Mouse (Mus musculus) forebrain, embryonic 12.5 days (tissue): ENCODE results near the gene Crocc. TPM values are rescaled to one million over a fixed set of nuclear protein-coding genes. Genes with fewer than 3 reads are reported as not detected.

Experiments used
- ATAC-seq: fragments of 200-750 bp; cut with Nextera tagmentation; 2 replicates; pipeline ENCODE4 v1.8.0; 2017; ENCODE audit warnings: moderate TSS enrichment; ENCODE audit not compliant: low FRiP score
- H3K27ac ChIP-seq: fragments of 300-500 bp; sonication (generic); 2 replicates; pipeline ENCODE4 v1.5.1; 2016; ENCODE audit warnings: mild to moderate bottlenecking
- H3K27me3 ChIP-seq: fragments of 300-500 bp; sonication (generic); 2 replicates; pipeline ENCODE4 v1.6.1; 2016; ENCODE audit warnings: mild to moderate bottlenecking
- H3K36me3 ChIP-seq: fragments of 300-500 bp; sonication (generic); replicated peaks from 2 replicates; pipeline ENCODE4 v1.6.1; 2016; ENCODE audit warnings: mild to moderate bottlenecking
- H3K4me1 ChIP-seq: fragments of 300-500 bp; sonication (generic); 2 replicates; pipeline ENCODE4 v1.6.1; 2016
- H3K4me2 ChIP-seq: fragments of 300-500 bp; sonication (generic); 2 replicates; pipeline ENCODE4 v1.6.1; 2016; ENCODE audit warnings: mild to moderate bottlenecking, moderate library complexity
- H3K4me3 ChIP-seq: fragments of 300-500 bp; sonication (generic); replicated peaks from 2 replicates; pipeline ENCODE4 v1.5.1; 2016; ENCODE audit warnings: mild to moderate bottlenecking
- H3K9ac ChIP-seq: fragments of 300-500 bp; sonication (generic); 2 replicates; pipeline ENCODE4 v1.6.1; 2016; ENCODE audit warnings: mild to moderate bottlenecking
- H3K9me3 ChIP-seq: fragments of 300-500 bp; sonication (generic); 2 replicates; pipeline ENCODE4 v1.6.1; 2016
- WGBS: fragments of 180-500 bp; shearing (Covaris S2); methylation state at CpG from one replicate; pipeline ENCODE4 v1.1.7; 2016; 5-methylcytosine and 5-hydroxymethylcytosine counted together
- polyA plus RNA-seq: library from polyadenylated mRNA; unstranded; fragments of >200 nt; fragmentation: Nextera tagmentation; extraction: Ambion mirVana; gene quantifications from 2 replicates; pipeline ENCODE4 v1.2.1, GENCODE M21; 2016

Crocc gene
- polyA plus RNA-seq, 1 experiment from 2014 or later: 17.4 TPM

DNA sequence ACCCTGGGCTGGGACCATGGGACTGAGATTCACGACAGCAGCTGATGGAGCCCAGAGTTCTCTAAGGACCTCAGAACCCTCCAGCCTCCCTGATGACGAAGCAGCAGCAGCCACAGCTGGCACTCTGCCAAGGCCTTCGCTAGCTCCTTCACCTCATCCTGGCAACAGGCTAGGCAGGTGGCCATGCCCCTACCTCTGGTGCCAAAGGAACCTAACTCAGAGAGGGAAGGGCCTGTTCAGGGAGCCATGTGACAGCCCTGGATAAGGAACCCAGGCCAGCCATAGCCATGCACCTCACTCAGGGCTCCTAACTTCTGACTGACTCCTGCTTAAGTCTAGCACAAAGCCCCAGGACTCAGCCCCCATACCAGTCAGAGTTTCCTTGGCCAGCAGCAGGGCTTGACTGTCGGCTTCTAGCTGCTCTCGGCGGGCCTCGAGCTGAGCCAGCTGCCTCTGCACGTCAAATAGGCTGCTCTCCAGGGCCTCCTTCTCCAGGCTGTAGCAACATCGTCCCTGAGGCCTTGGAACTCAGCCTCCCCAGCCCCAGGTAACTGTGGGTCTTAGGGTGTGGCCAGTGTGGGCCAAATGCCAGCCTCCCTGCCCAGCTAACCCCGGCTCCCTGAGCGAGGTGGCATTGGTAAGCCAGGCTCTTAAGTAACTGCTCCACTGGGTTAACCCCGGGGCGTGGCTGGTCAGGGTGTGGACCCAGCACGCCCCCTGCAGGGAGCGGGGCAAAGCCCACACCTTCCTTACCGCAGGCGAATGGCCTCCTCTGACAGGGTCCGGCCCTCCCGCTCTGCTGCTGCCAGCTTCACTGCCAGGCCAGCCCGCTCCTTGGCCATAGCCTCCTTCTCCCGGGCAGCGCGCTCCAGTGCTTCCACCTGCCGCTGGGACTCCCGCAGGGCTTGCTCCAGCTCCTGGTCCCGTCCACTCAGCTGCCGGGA is 26.5 kb downstream of the Crocc start:
- 80% methylated on average over 27 of the region's 27 CpGs for WGBS
- Histone ChIP-seq H3K27ac (0 out of 2 replicates have a peak overlapping the region, but pooled peaks have one; percentile 19), H3K36me3 (peaks cover 87% of the 10 kb centered on the region), H3K4me1 (peaks cover 4% of the 10 kb centered on the region; the same call in 1 of the 2 replicates), H3K4me2 (no peak overlapping the region), H3K9me3 (no peaks in the 10 kb centered on the region), H3K9ac (no peak overlapping the region), H3K27me3 (no peaks in the 10 kb centered on the region), H3K4me3 (no peak overlapping the region)
- no peak for ATAC-seq

DNA sequence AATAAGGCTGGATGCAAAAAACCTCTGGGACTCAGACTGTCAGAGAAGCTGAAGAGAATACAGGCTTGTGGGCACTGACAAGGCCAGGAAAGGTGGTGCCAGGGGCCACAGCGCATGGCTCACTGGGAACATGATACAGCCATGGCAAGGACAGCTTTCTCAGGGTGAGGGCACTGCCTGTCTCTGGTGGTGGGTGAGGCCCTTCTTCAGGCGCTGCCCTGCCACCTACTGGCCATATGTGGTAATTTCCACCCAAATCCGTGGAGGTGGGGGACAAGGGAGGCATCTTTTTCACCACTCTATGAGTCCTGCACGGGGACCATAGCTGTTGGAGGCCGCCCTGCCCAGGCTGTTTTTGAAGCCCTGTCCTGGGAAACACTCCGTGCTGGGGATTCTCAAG is 28.6 kb downstream of the Crocc start:
- no peak overlapping the region for H3K9ac ChIP-seq
- peaks cover 87% of the 10 kb centered on the region for H3K36me3 ChIP-seq
- H3K27ac ChIP-seq: no peak overlapping the region
- no peaks in the 10 kb centered on the region for H3K9me3 ChIP-seq
- WGBS: 15% methylated on average over 6 of the region's 6 CpGs
- no peak overlapping the region for H3K4me3 ChIP-seq
- peak; percentile 68; the same call in 1 of the 2 replicates for ATAC-seq
- H3K27me3 ChIP-seq: no peaks in the 10 kb centered on the region
- peaks cover 4% of the 10 kb centered on the region; the same call in 1 of the 2 replicates for H3K4me1 ChIP-seq
- no peak overlapping the region for H3K4me2 ChIP-seq

DNA sequence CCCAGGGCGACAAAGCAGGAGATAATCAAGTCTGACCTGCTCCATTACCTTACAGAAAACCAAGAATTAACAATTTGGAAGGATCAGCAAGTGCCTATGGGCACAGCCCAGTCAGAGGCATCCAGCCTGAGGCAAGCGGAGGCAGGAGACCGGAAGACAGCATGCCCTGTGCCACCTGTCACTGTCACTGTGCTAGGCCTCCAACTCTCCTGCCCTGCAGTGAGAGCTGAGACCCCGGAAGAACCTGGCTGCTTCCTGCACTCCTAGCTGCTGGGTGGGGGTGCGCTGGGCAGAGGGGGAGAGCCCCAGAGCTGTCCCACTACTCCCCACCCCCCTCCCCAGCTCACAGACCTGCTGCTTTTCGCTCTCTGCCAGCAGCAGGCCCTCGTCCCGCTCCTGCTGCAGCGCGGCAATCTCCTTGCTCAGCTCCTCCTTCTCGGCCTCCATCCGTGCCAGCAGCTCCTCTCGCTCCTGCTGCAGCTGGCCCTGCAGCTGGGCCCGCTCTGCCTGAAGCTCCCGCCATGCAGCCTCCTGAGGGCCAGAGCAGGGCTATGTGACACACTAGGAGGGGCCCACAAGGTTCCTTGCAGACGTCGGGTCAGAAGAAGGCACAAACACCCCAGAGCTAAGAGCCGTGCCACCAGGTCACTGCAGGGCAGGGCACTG is 29.7 kb downstream of the Crocc start:
- Histone ChIP-seq H3K36me3 (peaks cover 87% of the 10 kb centered on the region), H3K27ac (no peak overlapping the region), H3K4me1 (peaks cover 4% of the 10 kb centered on the region; the same call in 1 of the 2 replicates), H3K4me2 (no peak overlapping the region), H3K9ac (no peak overlapping the region), H3K9me3 (no peaks in the 10 kb centered on the region), H3K27me3 (no peaks in the 10 kb centered on the region), H3K4me3 (no peak overlapping the region)
- ATAC-seq: no peak
- WGBS: 94% methylated on average over 18 of the region's 18 CpGs

DNA sequence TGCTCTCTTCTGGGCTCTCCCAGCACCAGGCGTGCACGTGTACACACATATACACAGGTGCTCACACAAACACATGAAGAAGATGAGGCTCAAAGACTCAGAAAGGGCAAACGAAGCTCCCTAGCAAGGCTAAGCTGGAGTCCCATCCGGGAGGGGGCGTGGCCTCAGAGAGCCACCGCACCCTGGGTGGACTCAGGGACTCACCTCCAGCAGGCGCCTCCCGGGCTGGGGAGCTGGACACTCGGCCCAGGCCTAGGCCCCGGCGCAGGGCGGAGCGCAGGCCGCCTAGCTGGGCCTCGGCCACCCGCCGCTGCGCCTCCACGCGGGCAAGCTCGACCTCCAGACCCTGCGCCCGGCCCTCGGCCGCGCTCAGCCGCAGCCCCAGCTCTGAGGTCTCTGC is 35.4 kb downstream of the Crocc start:
- no peak overlapping the region for H3K27ac ChIP-seq

DNA sequence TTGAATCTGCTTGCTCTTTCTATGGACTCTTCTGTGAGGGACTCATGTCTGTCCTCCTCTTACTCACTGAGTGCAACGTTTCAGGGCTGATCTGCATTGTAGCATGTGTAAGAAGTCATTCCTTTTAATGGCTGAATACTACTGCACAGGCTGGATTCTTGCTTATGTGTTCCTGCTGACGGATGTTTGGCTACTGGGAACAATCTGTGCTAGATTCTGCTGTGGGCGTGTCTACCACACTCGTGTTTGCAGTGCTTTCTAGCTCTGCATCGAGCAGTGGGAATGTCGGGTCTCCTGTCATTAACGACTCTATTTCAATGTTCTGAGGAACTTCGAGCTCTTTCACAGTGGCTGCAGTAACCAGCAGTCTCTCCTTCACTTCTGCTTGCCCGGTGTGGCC is 36.3 kb downstream of the Crocc start:
- Histone ChIP-seq H3K27ac (no peak overlapping the region), H3K4me3 (no peak overlapping the region), H3K36me3 (peaks cover 62% of the 10 kb centered on the region), H3K4me1 (peaks cover 35% of the 10 kb centered on the region), H3K4me2 (no peak overlapping the region), H3K27me3 (no peaks in the 10 kb centered on the region), H3K9me3 (no peaks in the 10 kb centered on the region), H3K9ac (no peak overlapping the region)
- no peak for ATAC-seq
- WGBS: 88% methylated on average over 9 of the region's 9 CpGs

More for the DNA sequence above, 35.4 kb downstream of the Crocc start:
- Histone ChIP-seq H3K4me2 (no peak overlapping the region), H3K27me3 (no peaks in the 10 kb centered on the region), H3K9ac (no peak overlapping the region), H3K36me3 (peaks cover 64% of the 10 kb centered on the region), H3K9me3 (no peaks in the 10 kb centered on the region), H3K4me3 (no peak overlapping the region), H3K4me1 (peaks cover 25% of the 10 kb centered on the region)
- no peak for ATAC-seq
- WGBS: 80% methylated on average over 26 of the region's 27 CpGs

- H3K4me2 ChIP-seq: no peak overlapping the region
- H3K4me1 ChIP-seq: peaks cover 46% of the 10 kb centered on the region
These were observed 38.8 kb downstream of the Crocc start for GRCm38 (mm10) chr4:141021614-141021929.

DNA sequence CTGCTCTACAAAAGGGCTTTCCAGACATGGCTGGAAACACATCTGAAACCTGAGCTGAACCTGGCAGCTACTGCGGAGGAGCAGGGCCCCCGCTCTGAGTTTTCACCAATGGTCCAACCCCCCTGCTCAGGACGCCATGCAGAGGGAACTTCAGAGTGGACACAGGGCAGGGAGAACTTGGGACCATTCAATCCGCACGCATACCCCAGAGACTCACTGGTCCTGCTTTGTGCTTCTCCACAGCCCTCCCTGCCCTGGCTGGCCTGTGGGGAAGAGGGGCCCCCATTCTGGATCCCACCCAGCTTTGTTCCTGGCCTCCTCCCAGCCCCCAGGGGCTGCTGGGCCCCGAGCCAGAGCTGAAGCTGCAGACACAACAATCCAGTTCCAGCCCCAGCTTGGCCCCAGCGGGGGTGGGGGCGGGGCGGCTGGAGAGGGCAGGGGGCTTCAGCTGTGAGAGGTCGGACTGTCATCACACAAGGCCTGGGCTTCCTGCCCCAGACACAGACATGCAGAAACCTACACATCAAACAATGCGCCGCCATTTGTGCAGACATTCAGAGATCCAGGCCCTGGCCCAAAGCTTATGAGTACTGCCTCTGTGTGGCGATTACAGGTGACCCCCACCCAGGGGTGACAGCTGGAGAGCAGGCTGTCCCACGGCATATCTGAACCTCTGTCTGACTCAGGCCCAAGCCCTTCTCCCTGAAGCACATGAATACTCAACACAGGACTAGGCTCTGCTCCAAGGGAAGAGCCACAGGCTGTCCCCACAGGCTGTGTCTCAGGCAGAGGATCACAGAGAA is 39.3 kb downstream of the Crocc start:
- Histone ChIP-seq H3K4me1 (peaks cover 46% of the 10 kb centered on the region), H3K9me3 (no peaks in the 10 kb centered on the region), H3K4me2 (peak overlapping the region; percentile 21), H3K27ac (peak overlapping the region; percentile 94), H3K27me3 (no peaks in the 10 kb centered on the region), H3K36me3 (peaks cover 58% of the 10 kb centered on the region), H3K9ac (peak overlapping the region; percentile 42; the same call in 1 of the 2 replicates), H3K4me3 (no peak overlapping the region)
- peak; percentile 54 for ATAC-seq
- WGBS: 29% methylated on average over 14 of the region's 14 CpGs

More at GRCm38 (mm10) chr4:141021614-141021929, 38.8 kb downstream of the Crocc start:
- Histone ChIP-seq H3K4me3 (no peak overlapping the region), H3K27me3 (no peaks in the 10 kb centered on the region), H3K27ac (peak overlapping the region; percentile 94), H3K9ac (no peak overlapping the region), H3K9me3 (no peaks in the 10 kb centered on the region), H3K36me3 (peaks cover 58% of the 10 kb centered on the region)
- ATAC-seq: peak; percentile 21; the same call in 1 of the 2 replicates
- 62% methylated on average over 10 of the region's 11 CpGs for WGBS

DNA sequence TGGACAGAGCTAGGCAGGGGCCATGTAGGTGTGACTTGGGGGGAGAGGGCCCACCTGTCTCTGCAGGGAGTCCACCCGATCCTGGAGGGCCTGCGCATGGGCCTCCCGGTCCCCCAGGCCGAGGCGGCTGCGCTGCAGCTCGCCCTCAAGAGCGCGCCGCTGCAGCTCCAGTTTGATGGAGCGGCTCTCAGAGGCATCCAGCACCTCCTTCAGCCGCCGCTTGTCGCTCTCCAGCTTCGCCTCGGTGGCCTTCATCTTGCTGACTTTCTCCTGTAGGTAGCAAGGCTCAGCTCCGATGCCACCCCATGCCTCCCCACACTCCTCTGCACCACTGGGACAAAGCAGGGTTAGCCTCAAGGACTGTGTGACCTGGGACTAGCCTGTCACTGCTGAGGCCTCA is 40.1 kb downstream of the Crocc start:
- 85% methylated on average over 16 of the region's 17 CpGs for WGBS
- peaks cover 46% of the 10 kb centered on the region for H3K4me1 ChIP-seq
- no peaks in the 10 kb centered on the region for H3K9me3 ChIP-seq
- H3K4me3 ChIP-seq: no peak overlapping the region
- H3K4me2 ChIP-seq: peak overlapping the region; percentile 21; the same call in 1 of the 2 replicates
- ATAC-seq: no peak
- peaks cover 58% of the 10 kb centered on the region for H3K36me3 ChIP-seq
- H3K27ac ChIP-seq: peak overlapping the region; percentile 94
- peak overlapping the region; percentile 42 for H3K9ac ChIP-seq
- H3K27me3 ChIP-seq: no peaks in the 10 kb centered on the region

- peaks cover 68% of the 10 kb centered on the region for H3K36me3 ChIP-seq
- peak overlapping the region; percentile 42; the same call in 1 of the 2 replicates for H3K27ac ChIP-seq
- H3K4me1 ChIP-seq: peaks cover 47% of the 10 kb centered on the region
- ATAC-seq: no peak
- H3K27me3 ChIP-seq: no peaks in the 10 kb centered on the region
- 88% methylated on average over 29 of the region's 29 CpGs for WGBS
- H3K4me2 ChIP-seq: no peak overlapping the region
- H3K9ac ChIP-seq: peak overlapping the region; percentile 12; the same call in 1 of the 2 replicates
- no peaks in the 10 kb centered on the region for H3K9me3 ChIP-seq
- no peak overlapping the region for H3K4me3 ChIP-seq
These were observed 42.5 kb downstream of the Crocc start for GRCm38 (mm10) chr4:141017657-141018436.

DNA sequence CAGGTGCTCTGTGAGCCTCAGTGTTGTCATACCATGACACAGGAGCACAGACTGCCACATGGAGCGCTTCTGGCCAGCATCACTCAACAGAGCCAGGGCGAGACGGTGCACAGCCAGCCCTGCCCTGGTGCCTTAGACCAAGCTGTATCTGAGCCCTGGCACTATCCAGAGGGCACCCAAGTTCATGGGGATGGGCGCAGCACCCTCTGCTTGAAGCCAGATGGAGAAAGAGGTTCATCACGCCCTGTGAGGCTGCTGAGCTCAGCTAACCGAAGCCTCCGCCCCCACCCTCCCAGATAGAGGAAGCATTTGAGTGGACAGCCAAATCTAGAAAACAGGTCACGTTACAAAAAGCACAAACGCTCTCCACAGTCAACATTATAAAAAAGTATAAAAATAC is 44.0 kb downstream of the Crocc start:
- 87% methylated on average over 9 of the region's 9 CpGs for WGBS
- no peaks in the 10 kb centered on the region for H3K9me3 ChIP-seq
- ATAC-seq: no peak
- H3K4me2 ChIP-seq: no peak overlapping the region
- peak overlapping the region; percentile 37; the same call in 1 of the 2 replicates for H3K27ac ChIP-seq
- no peaks in the 10 kb centered on the region for H3K27me3 ChIP-seq
- no peak overlapping the region for H3K4me3 ChIP-seq
- H3K9ac ChIP-seq: no peak overlapping the region
- H3K36me3 ChIP-seq: peaks cover 69% of the 10 kb centered on the region
- peaks cover 50% of the 10 kb centered on the region for H3K4me1 ChIP-seq

DNA sequence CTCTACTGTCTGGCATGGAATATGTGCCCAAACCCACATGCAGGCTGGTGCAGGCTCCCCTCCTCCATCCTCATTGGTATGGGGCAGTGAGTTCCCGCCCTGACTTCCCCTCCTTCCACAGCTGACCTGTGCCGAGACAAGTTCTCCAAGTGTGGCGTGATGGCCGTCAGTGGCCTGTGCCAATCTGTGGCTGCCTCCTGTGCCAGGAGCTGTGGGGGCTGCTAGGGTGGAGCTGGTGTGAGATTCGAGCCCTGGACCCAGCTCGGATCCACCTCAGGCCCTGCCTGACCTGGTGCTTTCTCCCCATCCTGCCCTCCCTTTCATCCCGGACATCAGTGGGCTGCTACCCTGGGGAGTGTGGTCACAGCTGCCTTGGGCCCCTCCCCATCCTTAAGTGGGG is 45.0 kb downstream of the Crocc start:
- no peak overlapping the region for H3K4me2 ChIP-seq
- peaks cover 45% of the 10 kb centered on the region for H3K4me1 ChIP-seq
- H3K9me3 ChIP-seq: no peaks in the 10 kb centered on the region
- peaks cover 69% of the 10 kb centered on the region for H3K36me3 ChIP-seq
- 0 out of 2 replicates have a peak overlapping the region, but pooled peaks have one; percentile 6 for H3K27ac ChIP-seq
- no peaks in the 10 kb centered on the region for H3K27me3 ChIP-seq
- H3K9ac ChIP-seq: 0 out of 2 replicates have a peak overlapping the region, but pooled peaks have one; percentile 7
- no peak for ATAC-seq
- 84% methylated on average over 7 of the region's 7 CpGs for WGBS
- no peak overlapping the region for H3K4me3 ChIP-seq
